Mouse (Mus musculus) thymus, adult 18-20 months (tissue): ENCODE measurements around the gene Tgoln1.

ENCODE experiments used
- DNase-seq, 2 experiments: peaks; one replicate each; pipeline ENCODE4 v3.0.0; 2022; ENCODE audit warnings: mixed read lengths in 2 of 2

The Tgoln1 gene

DNA sequence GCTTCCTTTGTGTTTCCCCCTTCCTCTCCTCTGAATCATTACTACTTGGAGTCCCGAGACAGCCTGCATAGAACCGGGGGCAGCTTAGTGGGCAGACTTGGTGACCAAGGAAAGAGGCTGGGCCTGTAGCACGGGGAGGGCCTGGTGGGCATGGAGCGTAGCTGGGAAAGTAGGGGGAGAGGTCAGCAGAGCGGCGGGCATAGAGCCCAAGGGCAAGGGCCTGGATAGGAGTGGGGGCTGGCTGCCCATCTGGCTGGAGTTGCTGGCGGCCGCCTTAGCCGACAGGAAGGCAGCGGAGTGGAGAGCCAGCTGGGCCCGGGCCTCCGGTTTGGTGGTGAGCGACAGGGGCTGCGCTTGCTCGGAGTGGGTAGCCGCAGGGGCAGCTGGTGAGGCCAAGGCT is 10.5 kb upstream of the Tgoln1 start:
- no peak for DNase-seq

GRCm38 (mm10) chr6:72626391-72626790 is 9.6 kb upstream of the Tgoln1 start:
- no peak for DNase-seq

- no peak for DNase-seq
These were observed 7.0 kb upstream of the Tgoln1 start for GRCm38 (mm10) chr6:72623661-72624402.

- DNase-seq: no peak
These were observed 6.1 kb upstream of the Tgoln1 start for GRCm38 (mm10) chr6:72622917-72623316.

GRCm38 (mm10) chr6:72620920-72621319 is 4.1 kb upstream of the Tgoln1 start:
- DNase-seq: no peak

- DNase-seq: no peak
These were observed 3.1 kb upstream of the Tgoln1 start for GRCm38 (mm10) chr6:72619734-72620532.

- peak in 1 of 2 experiments; percentile 29 for DNase-seq
These were observed 1.0 kb downstream of the Tgoln1 start for GRCm38 (mm10) chr6:72615561-72616375.

GRCm38 (mm10) chr6:72615151-72615550 is 1.6 kb downstream of the Tgoln1 start:
- no peak for DNase-seq

DNA sequence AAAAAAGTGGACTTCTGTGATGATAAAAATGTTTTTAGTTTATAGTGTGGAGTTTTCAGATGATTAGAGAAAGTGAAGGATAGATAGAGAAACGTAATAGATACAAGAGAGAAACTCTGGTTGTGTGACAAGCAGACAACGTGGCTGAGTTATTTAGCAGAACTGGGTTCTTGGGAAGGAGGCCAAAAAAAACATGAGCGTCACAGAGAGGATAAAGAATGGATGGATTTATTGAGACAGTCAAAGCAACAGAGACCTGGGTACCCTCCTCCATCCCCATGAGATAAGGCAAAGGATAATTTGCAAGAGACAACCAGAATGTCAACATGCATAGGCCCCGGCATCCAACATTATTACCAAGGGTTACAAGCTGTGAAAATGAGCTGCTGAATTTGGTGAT is 6.5 kb downstream of the Tgoln1 start:
- no peak for DNase-seq

DNA sequence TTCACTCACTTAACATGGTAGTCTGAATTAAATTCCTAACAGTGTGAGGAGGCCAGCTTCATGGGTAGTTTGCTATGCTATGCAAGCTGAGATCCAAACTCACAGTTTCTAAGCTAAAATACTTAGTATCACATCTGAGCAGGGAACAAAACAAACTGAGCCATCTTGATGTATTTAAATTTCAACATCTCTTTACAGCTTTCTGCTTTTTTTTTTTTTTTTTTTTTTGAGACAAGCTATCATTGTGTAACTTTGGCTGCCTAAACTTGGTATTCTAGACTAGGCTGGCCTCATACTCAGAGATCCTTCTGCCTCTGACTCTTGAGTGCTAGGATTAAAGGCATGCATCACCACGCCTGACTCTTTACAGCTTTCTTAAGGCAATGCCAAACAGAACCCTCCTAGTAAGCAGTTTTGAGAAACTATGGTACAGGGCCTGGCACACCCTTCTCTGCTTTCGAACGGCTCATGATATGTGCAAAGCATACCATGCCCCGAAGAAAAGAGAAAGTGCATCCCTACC is 8.1 kb downstream of the Tgoln1 start:
- no peak for DNase-seq

- no peak for DNase-seq
These were observed 9.1 kb downstream of the Tgoln1 start for GRCm38 (mm10) chr6:72607676-72608075.

DNA sequence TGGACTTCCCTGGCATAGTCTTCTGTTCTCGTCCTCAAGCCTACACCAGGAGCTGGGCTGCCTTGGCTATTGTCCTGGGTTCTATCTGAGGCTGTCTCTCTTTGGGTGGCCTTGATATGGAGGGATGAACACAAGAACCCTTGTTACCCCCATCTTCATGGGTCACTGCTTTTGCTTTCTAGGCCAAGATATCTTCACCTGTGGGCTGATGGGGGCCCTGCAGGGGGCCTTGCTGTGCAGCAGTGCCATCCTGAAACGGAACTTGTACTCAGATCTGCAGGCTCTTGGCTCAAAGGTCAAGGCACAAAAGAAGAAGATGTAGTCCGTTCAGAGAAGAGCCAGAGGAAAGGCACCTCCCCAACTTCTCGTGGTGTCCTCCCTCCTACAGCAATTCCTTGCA is 9.7 kb downstream of the Tgoln1 start:
- no peak for DNase-seq

DNA sequence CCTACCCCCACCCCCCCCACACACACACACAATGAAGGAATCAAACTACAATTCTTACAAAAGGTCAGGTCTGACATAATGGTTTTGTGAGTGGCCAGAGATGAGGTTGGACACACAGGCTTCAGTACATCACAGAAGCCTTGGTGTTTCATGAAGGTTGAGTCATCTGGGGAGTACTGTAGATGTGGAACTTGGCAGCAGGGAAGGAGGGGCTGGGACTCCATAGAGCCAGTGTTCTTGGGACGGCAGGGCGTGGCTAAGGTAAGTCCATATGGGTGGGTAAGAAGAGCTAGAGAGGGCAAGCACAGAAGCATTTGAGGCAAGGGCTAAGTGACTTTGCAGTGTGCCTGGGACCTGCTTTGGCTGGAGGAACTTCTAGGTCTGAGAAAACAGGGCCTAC is 12.7 kb downstream of the Tgoln1 start:
- DNase-seq: no peak

DNA sequence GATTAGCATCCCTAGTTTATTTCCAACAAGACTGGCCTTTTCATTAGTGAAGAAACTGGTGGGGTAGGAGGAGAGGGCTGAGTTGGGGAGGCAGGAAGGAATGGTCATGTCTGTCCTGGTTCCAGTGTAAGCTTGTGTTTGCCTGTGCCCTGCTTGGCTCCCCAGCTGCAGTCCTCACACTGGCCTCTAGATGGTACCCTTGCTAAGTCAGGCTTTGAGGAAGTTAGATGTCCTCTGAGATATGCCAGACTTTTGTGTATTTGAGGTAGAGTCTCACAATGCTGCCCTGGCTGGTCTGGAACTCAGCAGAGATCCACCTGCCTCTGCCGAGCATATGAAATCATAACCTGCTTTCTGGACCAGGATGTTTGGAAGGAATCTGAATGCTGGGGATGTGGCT is 15.1 kb downstream of the Tgoln1 start:
- peak; percentile 45 to 71 for DNase-seq

DNA sequence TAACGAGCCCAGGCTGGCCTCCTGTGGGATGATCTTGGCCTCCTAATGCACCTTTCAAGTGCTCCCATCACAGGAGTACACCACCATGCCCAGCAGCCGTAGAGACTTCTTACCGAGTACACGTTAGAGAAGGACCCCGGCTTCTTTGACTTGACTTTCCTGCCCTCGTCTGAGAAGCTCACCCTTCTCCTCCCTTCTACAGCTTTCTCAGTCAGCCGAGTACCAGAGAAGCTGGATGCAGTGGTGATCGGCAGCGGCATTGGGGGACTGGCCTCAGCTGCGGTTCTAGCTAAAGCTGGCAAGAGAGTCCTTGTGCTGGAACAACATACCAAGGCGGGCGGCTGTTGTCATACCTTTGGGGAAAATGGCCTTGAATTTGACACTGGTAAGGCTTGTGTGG is 16.0 kb downstream of the Tgoln1 start:
- DNase-seq: no peak

DNA sequence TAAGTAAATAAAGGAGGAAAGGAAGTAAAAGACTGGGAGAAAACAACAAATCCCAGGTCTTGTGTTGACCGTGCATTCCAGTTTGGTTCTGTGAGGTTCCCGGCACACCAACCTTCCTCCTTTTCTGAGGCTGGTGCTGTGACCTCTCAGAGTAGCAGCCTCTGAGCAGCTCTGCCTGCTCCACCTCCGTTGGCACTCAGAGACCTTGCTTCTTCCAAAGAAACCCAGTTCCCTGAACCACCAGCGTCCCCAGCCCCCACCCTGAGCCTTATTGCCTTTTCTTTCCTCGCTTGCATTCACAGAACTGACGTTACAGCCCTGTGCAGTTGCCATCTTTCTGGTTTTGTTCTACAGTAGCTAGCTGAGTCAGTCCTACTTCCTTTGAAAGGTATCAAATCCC is 16.6 kb downstream of the Tgoln1 start:
- no peak for DNase-seq

DNA sequence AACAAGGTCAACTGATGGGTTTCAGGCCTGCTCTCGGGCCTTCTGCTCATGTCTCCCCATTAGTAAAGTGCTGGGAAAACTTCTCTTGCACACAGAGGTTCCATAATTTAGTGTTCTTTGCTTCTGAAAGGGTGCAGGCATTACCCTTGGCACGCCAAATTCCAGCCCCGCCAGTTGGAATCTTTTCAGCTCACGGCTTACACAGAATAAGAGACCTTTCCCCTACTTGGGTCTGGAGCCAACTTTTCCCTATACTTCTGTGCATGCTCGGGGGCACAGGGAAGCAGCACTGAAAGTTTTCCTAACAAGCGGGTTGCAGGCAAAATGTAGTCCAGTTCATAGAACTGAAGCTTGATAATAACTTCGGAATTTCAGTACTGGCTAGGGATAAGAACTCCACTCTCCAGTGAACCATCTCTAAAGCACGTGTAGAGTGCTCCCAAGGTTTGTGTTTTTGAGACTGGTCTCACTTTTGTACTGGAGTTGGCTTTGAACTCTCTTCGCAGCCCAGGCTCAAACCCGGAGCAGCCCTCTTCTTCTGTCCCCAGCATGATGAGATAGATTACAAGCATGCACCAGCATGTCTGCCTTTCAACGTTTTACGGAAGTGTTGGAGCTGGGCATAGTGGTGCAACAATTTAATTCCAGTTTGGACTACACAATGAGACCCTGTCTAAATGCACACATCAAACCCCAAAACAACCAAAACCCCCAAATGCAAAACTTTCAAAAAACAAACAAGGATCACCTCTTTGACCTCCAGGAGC is 17.8 kb downstream of the Tgoln1 start:
- no peak for DNase-seq

GRCm38 (mm10) chr6:72597956-72598753 is 18.6 kb downstream of the Tgoln1 start, which contains the start of the genes Elmod3 and Retsat:
TSS of gene Elmod3 (minus strand) at chr6:72598413.
TSS of gene Retsat (plus strand) at chr6:72598475.
- DNase-seq: peak; percentile 77 to 89

DNA sequence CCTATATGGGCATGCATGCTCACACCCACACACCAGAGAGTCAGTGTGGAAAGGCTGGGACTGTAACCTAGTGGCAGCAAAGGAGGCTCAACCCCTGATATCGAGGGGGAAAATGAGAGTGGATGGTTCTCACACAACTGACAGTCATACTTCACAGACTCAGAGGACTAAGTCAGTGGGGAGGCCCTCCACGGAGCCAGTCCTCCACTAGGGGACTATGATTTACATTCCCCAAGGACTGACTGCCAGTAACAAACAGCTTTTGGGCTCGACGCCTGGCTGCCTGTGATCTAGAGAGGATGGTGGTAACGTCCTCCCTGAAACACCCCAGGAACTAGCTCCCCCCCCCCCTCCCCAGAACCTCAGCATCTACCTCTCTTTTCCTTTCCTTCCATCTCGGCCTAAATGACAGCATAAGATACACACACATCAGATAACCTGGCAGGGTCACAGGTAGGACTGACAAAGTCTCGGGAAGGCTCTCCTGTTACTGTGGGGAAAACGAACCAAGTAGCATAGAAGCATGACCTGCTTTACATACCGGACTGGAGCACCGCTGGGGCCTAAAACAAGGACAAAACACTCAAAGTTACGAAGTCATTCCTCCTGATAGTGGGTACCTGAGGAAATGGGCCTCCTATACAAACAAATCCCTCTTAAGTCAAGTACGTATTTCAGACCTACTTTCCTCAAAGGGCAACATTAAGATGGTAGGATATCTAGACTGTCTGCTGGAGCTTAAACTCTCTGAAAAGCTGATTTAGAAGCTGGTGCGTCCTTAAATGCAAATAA is 19.5 kb downstream of the Tgoln1 start:
- no peak for DNase-seq

- DNase-seq: no peak
These were observed 22.9 kb downstream of the Tgoln1 start for GRCm38 (mm10) chr6:72593914-72594313.
